Mouse (Mus musculus) ES-CJ7 (cell line): ENCODE measurements around the gene Lsm2.

Experiments
- DNase-seq: peaks from one replicate; pipeline ENCODE4 v3.0.0; 2011; ENCODE audit warnings: low read depth, low spot score

The Lsm2 gene

GRCm38 (mm10) chr17:34981690-34982180 is at the start of gene Lsm2:
TSS of gene Lsm2 (plus strand) at chr17:34981862.
- peak; percentile 95 for DNase-seq

DNA sequence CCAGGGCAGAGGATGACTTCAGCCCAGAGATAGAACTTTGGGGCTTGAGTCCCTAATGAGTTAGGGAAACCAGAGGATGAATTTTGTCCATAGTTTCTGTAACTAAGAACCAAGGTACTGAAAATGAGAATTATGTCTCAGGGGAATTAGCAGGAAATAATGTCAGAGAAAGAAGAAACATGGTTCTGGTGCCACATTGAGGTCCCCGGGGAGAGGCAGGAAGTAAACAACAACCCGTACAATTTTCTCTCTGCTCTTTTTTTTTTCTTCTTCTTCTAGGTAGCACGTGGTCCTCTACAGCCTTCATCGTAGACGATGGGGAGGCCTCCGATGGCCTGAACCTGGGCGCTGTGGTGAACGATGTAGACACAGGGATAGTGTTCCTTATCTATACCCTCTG is 49.4 kb upstream of the Lsm2 start:
- no peak for DNase-seq

DNA sequence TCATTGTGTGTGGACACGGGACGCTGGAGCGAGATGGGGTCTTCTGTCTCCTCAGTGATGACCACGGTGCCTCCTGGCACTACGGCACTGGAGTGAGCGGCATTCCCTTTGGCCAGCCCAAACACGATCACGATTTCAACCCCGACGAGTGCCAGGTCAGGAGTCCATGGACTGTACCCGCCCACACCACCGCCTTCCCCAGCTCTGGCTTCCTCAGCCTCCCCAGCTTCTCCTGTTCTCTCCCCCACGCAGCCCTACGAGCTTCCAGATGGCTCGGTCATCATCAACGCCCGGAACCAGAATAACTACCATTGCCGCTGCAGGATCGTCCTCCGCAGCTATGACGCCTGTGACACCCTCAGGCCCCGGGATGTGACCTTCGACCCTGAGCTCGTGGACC is 47.6 kb upstream of the Lsm2 start:
- no peak for DNase-seq

DNA sequence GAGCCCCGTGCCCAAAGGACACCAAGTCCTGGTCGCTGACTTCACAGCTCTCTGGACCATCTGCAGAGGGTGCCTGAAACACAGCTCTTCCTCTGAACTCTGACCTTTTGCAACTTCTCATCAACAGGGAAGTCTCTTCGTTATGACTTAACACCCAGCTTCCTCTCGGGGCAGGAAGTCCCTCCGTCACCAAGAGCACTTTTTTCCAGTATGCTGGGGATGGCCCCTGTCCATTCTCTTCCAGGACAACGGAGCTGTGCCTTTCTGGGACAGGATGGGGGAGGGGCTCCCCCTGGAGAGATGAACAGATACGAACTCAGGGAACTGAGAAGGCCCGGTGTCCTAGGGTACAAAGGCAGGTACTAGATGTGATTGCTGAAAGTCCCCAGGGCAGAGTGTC is 46.8 kb upstream of the Lsm2 start:
- no peak for DNase-seq

- DNase-seq, result no peak
Measured at GRCm38 (mm10) chr17:34937960-34938505, 43.6 kb upstream of the Lsm2 start.

GRCm38 (mm10) chr17:34941344-34942041 is 40.2 kb upstream of the Lsm2 start:
- peak; percentile 73 for DNase-seq

DNA sequence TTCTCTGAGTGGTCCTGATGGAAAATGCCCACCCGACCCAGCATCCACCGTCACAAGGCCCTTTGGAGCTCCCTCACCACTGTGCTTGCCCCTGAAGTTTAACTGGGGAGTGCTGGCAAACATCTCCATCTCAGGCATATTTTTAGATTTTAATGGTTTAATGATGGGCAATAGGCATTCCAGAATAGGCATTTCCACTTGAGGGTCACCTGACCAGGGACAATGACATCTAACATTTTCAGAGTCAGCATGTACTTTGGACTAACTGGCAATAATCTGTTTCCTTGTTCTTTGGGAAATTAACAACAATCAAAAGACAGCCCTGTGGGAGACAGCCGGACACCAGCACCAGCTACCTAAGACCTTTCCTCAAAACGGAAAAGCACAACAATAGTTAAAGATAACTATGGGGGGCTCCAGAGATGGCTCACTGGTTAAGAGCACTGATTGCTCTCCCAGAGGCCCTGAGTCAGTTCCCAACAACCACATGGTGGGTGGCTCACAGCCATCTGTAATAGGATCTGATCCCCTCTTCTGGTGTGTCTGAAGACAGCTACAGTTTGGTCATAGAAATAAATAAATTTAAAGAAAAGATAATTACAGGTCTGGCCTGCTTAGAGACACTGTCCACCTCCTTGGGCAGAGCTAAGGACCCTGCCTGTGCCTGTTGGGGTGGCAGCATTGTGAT is 38.4 kb upstream of the Lsm2 start:
- no peak for DNase-seq

GRCm38 (mm10) chr17:34944362-34944761 is 37.3 kb upstream of the Lsm2 start:
- DNase-seq, result no peak

GRCm38 (mm10) chr17:34946486-34947140 is 35.0 kb upstream of the Lsm2 start:
- no peak for DNase-seq

DNA sequence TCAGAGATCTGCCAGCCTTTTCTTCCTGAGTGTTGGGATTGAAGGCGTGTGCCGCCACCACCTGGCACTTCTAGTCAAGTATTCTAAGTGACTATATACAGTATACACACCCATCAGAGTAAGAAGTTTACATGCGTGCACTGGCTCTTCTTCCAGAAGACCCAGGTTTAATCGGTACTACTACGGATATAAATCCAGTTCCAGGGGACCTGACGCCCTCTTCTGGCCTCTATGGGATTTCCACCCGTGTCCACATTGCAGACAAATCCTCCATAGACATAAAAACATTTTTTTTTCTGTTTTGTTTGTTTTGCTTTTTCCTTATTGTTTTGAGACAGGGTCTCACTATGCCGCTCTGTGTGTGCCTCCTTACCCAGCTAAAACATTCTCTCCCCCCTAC is 34.1 kb upstream of the Lsm2 start:
- peak; percentile 68 for DNase-seq

DNA sequence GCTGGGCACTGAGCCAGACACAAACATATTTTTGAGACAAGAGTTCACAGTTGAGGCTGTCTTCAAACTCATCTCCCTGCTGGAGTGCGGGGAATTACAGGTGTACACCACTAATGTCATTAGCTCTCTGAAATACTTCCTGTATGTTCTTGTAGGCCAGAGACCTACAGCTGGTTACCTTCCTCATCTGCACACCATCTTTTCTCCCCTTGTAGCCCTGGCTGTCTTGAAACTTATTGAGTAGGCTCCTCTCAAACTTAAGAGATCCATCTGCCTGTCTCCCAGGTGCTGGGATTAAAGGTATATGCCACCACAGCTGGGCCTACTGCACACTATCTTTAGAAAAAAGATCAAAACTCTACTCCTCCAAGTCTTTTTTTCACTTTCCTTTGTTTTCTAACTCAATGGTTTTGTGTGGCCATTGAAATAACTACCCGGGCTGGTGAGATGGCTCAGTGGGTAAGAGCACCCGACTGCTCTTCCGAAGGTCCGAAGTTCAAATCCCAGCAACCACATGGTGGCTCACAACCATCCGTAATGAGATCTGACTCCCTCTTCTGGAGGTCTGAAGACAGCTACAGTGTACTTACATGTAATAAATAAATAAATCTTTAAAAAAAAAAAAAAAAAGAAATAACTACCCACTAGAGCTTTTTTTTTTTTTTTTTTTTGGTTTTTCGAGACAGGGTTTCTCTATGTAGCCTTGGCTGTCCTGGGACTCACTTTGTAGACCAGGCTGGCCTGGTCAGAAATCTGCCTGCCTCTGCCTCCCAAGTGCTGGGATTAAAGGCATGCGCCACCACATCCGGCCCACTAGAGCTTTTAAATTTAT is 32.7 kb upstream of the Lsm2 start:
- DNase-seq, result peak; percentile 49

DNA sequence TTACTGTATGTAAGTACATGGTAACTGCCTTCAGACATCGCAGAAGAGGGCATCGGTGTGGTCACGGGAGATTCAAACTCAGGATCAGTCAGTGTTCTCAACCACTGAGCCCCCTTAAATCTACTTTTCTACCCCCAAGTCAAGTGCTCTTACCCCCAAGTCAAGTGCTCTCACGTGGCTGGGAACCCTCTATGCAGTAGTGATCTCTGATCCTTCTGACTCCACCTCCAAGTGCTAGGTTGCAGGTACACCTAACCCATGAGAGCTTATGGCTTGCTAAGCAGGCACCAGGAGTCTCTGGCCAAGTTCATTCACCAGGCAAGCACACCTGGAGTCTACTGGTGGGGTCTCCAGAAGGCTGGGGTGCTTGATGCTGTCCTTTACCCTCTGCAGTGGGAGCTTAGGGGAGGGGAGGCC is 32.1 kb upstream of the Lsm2 start:
- peak; percentile 85 for DNase-seq

DNA sequence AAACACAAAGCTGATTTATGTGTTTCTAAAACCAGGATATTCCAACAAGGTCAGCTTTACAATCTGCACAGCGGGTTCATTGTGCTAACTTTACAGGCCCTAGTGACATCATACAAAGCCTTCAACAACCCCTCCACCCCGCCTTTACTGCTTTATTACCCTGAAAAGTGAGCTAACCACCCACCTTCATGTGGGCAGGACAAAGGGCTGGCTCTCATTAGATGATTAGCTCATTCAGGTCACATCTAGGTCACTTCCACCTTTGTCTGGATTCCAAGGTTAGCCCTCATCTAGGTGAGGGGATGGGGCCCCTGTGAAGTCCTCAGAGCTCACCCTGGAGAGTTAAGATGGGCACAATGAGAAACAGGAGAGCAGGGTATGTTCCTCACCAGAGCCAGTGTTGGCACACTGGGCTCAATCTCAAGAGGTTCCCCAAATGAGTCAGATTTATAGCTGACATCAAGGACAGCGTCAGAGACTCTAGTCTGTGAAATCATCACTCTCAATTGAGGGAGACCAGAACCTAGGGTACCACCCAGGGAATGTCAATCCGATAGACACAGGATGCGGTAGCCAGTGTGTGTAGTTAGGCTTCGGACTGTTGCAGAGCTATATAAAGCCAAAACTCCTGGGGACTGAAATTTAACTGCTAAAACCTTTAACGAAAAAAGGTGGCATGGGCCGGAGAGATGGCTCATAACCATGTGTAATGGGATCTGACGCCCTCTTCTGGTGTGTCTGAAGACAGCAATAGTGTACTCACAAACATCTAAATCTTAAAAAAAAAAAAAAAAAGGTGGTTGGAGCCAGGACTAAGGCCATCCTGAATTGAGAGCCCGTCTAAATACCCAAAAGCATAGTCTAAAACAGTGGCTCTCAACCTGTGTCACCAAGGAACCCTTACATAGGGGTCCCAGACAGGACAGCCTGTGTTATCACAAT is 30.9 kb upstream of the Lsm2 start:
- DNase-seq, result peak; percentile 80

- DNase-seq, result no peak
Measured at GRCm38 (mm10) chr17:34951636-34952377, 29.9 kb upstream of the Lsm2 start.

GRCm38 (mm10) chr17:34952378-34953040 is 29.2 kb upstream of the Lsm2 start:
- peak; percentile 86 for DNase-seq

DNA sequence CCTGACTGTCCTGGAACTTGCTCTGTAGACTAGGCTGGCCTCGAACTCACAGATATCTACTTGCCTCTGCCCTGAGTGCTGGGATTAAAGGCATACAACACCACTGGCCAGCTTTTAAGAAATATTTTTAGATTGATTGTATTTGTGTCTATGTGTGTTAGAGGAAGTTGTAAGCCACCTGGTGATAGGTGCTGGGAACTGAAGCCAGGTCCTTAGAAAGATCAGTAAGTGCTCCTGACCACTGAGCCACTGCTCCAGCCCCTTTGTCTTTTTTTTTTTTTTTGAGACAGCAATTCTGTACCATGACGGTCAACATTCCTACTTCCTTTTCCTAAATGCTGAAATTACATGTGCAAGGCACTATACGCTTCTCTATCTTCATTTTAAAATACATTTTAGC is 28.4 kb upstream of the Lsm2 start:
- DNase-seq, result peak; percentile 69

- no peak for DNase-seq
Measured at GRCm38 (mm10) chr17:34953904-34954303, 27.8 kb upstream of the Lsm2 start.

GRCm38 (mm10) chr17:34954831-34955230 is 26.8 kb upstream of the Lsm2 start:
- no peak for DNase-seq

- no peak for DNase-seq
Measured at GRCm38 (mm10) chr17:34955884-34956283, 25.8 kb upstream of the Lsm2 start.
